Mouse (Mus musculus): ENCODE data around the gene Ywhae. TPM values are rescaled to one million over a fixed set of nuclear protein-coding genes. Genes with fewer than 3 reads are reported as not detected.

The Ywhae gene
- polyA plus RNA-seq, 1 experiment = 870 TPM

DNA sequence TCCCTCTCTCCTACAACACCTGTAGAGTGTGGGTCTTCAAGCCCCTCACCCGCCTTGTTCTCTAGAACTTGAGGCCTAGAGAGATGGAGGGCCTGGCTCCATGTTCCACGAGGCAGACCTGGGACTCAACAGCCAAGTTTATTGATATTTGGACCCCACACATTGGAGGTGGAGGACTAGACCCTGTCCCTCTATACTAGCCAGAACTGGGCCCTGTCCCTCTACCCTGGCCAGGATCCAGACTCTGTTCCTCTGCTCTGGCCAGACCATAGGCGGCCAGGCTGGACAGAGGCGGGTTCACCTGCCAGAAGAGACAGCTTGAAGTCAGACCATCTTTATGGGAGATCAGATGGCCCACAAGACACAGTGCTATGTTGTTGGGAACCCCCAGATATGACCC is 68.7 kb downstream of the Ywhae start:
- H3K27me3 ChIP-seq (ENCODE audit: control insufficient read depth, insufficient read depth, low read length) = no peaks in the 10 kb centered on the region
- 71% methylated on average over 4 of the region's 4 CpGs for WGBS
- peaks cover under 1% of the 10 kb centered on the region; the same call in 1 of the 2 replicates for H3K4me1 ChIP-seq (ENCODE audit: control insufficient read depth, insufficient read depth, low read length)
- TF ChIP-seq CTCF (IDR thresholded peaks at IDR 0.05; ENCODE audit: borderline replicate concordance, insufficient read depth, low read depth, low read length) = no peak
- no peak for TF ChIP-seq POLR2A (IDR thresholded peaks at IDR 0.05; ENCODE audit: borderline replicate concordance, insufficient read depth, low read length)
- DNase-seq = no peak
- no peak overlapping the region for H3K4me3 ChIP-seq (replicated peaks; ENCODE audit: insufficient read depth, low read depth, low read length)
- H3K27ac ChIP-seq (ENCODE audit: insufficient read depth, low read length) = no peak overlapping the region

DNA sequence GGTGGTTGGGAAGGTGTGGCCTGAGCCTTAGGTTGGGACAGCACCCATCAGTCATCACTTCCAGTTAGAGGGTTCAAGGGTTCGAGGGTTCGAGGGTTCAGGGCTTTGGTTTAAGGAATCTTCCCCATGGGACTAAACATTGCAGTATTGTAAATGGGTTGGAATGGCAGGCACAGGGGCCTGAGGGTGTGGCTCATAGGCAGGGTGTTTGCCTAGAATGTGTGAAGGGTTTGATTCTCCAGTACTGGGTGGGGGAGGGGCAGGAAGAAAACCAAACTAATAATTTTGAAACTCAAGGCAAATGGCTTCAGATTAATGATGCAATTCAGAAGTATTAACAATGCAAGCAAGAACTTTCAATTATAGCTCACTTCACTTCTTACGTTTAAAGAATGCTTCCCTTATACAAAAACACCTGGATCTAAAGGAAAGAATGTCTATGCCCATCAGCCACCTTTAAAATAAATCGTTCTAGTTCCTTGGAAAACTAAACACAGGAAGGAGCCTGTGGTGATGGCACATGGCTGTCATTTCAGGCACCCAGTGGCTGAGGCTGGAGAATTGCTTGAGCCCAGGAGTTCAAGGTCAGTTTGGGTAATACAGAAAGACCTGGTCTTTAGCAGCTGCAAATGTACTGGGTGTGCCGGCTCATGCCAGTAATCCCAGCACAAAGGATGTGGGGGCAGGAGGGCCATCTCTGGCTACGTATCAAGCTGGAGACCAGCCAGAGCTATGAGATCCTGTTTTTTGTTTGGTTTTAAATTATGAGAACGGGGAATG is 69.3 kb downstream of the Ywhae start:
- Histone ChIP-seq H3K4me1 (ENCODE audit: control insufficient read depth, insufficient read depth, low read length) (no peaks in the 10 kb centered on the region), H3K27ac (ENCODE audit: insufficient read depth, low read length) (no peak overlapping the region), H3K27me3 (ENCODE audit: control insufficient read depth, insufficient read depth, low read length) (no peaks in the 10 kb centered on the region), H3K4me3 (replicated peaks; ENCODE audit: insufficient read depth, low read depth, low read length) (no peak overlapping the region)
- 78% methylated on average over 7 of the region's 7 CpGs for WGBS
- TF ChIP-seq CTCF (IDR thresholded peaks at IDR 0.05; ENCODE audit: borderline replicate concordance, insufficient read depth, low read depth, low read length) (no peak), POLR2A (IDR thresholded peaks at IDR 0.05; ENCODE audit: borderline replicate concordance, insufficient read depth, low read length) (no peak)
- DNase-seq = no peak

DNA sequence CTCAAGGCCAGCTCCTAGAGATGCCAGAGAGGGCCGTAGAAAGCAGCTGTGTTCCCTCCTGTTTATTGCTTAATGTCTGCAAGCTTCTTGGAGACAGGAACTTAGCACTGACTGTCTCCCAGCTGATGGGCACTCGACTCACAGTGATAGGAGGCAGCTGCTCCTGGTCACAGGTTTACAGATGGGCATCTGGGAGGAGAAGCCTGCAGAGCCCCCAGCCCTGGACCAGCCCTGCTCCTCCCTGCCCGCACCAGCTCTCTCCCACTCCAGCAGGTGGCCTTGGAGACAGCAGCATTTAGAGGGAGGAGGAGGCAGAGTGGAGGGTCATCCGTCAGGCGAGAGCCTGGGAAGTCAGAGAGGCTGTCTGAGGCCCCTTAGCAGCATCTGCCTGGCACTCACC is 74.8 kb downstream of the Ywhae start:
- 54% methylated on average over 5 of the region's 5 CpGs for WGBS
- Histone ChIP-seq H3K27me3 (ENCODE audit: control insufficient read depth, insufficient read depth, low read length) (no peaks in the 10 kb centered on the region), H3K4me1 (ENCODE audit: control insufficient read depth, insufficient read depth, low read length) (peaks cover 5% of the 10 kb centered on the region), H3K27ac (ENCODE audit: insufficient read depth, low read length) (no peak overlapping the region), H3K4me3 (replicated peaks; ENCODE audit: insufficient read depth, low read depth, low read length) (no peak overlapping the region)
- TF ChIP-seq CTCF (IDR thresholded peaks at IDR 0.05; ENCODE audit: borderline replicate concordance, insufficient read depth, low read depth, low read length) (no peak), POLR2A (IDR thresholded peaks at IDR 0.05; ENCODE audit: borderline replicate concordance, insufficient read depth, low read length) (no peak)
- no peak for DNase-seq

DNA sequence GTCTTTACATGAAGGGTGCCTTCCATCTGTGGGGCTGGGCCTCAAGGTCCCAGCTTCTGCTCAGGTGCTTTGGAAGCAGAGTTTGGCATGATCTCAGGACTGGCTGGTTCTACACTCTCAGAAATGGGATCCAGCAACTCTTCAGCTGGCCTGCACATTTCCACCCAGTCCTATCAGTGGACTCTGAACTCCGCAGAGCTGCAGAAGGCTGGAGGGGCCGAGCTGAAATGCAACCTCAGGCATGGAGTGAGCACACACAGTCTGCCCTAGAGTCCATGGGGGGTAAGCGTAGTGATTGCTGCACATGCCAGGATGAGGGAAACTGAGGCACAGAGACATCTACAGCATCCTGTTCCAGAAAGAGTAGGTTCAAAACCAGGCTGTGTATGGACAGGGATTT is 77.9 kb downstream of the Ywhae start:
- 96% methylated on average over 3 of the region's 3 CpGs for WGBS
- TF ChIP-seq POLR2A (IDR thresholded peaks at IDR 0.05; ENCODE audit: borderline replicate concordance, insufficient read depth, low read length) (no peak), CTCF (IDR thresholded peaks at IDR 0.05; ENCODE audit: borderline replicate concordance, insufficient read depth, low read depth, low read length) (no peak)
- DNase-seq = no peak
- no peak overlapping the region for H3K4me3 ChIP-seq (replicated peaks; ENCODE audit: insufficient read depth, low read depth, low read length)
- no peaks in the 10 kb centered on the region for H3K27me3 ChIP-seq (ENCODE audit: control insufficient read depth, insufficient read depth, low read length)
- H3K27ac ChIP-seq (ENCODE audit: insufficient read depth, low read length) = no peak overlapping the region
- H3K4me1 ChIP-seq (ENCODE audit: control insufficient read depth, insufficient read depth, low read length) = peaks cover 5% of the 10 kb centered on the region

DNA sequence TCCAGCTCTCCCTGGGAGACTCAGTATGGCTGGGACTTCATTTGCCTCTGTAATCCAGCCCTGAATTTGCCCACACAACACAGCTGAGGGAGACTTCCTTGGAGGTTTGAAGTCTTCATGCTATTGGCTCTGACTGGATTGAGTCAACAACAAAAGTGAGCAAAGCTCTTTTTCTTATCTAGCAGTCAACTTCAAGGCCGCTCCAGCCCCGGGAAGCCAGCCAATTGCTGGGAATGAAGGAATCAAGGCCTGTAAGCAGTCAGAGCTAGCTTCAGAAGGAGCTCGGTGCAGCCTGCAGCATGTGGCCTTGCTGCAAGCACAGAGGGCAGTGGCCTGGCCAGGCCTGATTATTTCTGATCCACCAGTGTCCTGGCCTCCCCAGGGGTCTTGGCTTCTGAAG is 79.2 kb downstream of the Ywhae start:
- 12% methylated on average over 3 of the region's 3 CpGs for WGBS
- DNase-seq = peak; percentile 42 to 51
- H3K27me3 ChIP-seq (ENCODE audit: control insufficient read depth, insufficient read depth, low read length) = no peaks in the 10 kb centered on the region
- no peak overlapping the region for H3K4me3 ChIP-seq (replicated peaks; ENCODE audit: insufficient read depth, low read depth, low read length)
- H3K27ac ChIP-seq (ENCODE audit: insufficient read depth, low read length) = 0 out of 2 replicates have a peak overlapping the region, but pooled peaks have one; percentile 16
- peaks cover 5% of the 10 kb centered on the region for H3K4me1 ChIP-seq (ENCODE audit: control insufficient read depth, insufficient read depth, low read length)
- TF ChIP-seq POLR2A (IDR thresholded peaks at IDR 0.05; ENCODE audit: borderline replicate concordance, insufficient read depth, low read length) = no peak
- TF ChIP-seq CTCF (IDR thresholded peaks at IDR 0.05; ENCODE audit: borderline replicate concordance, insufficient read depth, low read depth, low read length) = no peak

DNA sequence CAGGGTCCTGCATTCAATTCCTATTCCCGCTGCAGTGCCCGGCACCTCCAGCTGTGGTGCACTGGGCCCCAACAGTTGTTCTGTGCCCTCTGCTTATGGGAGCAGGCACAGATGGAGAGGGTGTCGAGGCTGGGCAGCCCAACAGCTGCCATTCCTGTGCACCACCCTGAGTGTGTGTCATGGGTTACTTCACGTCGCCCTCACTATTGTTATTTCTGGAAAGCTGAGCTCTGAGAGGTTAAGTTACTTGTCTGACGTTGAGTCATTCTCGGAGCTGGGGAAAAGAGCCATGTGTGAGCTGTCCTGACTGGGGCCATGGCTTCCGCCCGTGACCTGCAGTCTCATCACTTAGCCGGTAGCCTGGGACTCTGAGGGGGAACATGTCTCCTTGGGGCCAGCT is 80.4 kb downstream of the Ywhae start:
- Histone ChIP-seq H3K27me3 (ENCODE audit: control insufficient read depth, insufficient read depth, low read length) (no peaks in the 10 kb centered on the region), H3K27ac (ENCODE audit: insufficient read depth, low read length) (no peak overlapping the region), H3K4me1 (ENCODE audit: control insufficient read depth, insufficient read depth, low read length) (peaks cover 5% of the 10 kb centered on the region), H3K4me3 (replicated peaks; ENCODE audit: insufficient read depth, low read depth, low read length) (no peak overlapping the region)
- DNase-seq = no peak
- TF ChIP-seq CTCF (IDR thresholded peaks at IDR 0.05; ENCODE audit: borderline replicate concordance, insufficient read depth, low read depth, low read length) (no peak), POLR2A (IDR thresholded peaks at IDR 0.05; ENCODE audit: borderline replicate concordance, insufficient read depth, low read length) (no peak)
- 85% methylated on average over 10 of the region's 10 CpGs for WGBS

Other genes with a start within 250 kb of the Ywhae start
- 110 and 123 TPM in 2 replicates for gene Prpf8, start 246.1 kb upstream of the Ywhae start, polyA plus RNA-seq (2012; rRNA removed)
- gene Rilp, start 222.8 kb upstream of the Ywhae start, polyA plus RNA-seq (2012; rRNA removed) = 5.4 and 5.7 TPM in 2 replicates
- gene Scarf1, start 219.3 kb upstream of the Ywhae start, polyA plus RNA-seq (2012; rRNA removed) = 3.3 and 3.4 TPM in 2 replicates
- gene Slc43a2, start 201.2 kb upstream of the Ywhae start, polyA plus RNA-seq (2012; rRNA removed) = 57.4 and 67.1 TPM in 2 replicates
- gene Pitpna, start 144.8 kb upstream of the Ywhae start, polyA plus RNA-seq (2012; rRNA removed) = 295 and 319 TPM in 2 replicates
- 81.3 and 87.4 TPM in 2 replicates for gene Inpp5k, start 101.9 kb upstream of the Ywhae start, polyA plus RNA-seq (2012; rRNA removed)
- 26.9 and 28.5 TPM in 2 replicates for gene Myo1c, start 82.4 kb upstream of the Ywhae start, polyA plus RNA-seq (2012; rRNA removed)
- gene Crk, start 53.6 kb upstream of the Ywhae start, polyA plus RNA-seq (2012; rRNA removed) = 80.6 and 83.1 TPM in 2 replicates
- 32.1 and 36.7 TPM in 2 replicates for gene Doc2b, start 63.2 kb downstream of the Ywhae start, polyA plus RNA-seq (2012; rRNA removed)
- 3.6 and 4.7 TPM in 2 replicates for gene Rph3al, start 205.6 kb downstream of the Ywhae start, polyA plus RNA-seq (2012; rRNA removed)